Mouse (Mus musculus) right cerebral cortex, postnatal 25 days (tissue): ENCODE data around the gene Pip4k2a.

Experiments used
- DNase-seq: peaks from one replicate; pipeline ENCODE4 v3.0.0; 2022

The Pip4k2a gene

DNA sequence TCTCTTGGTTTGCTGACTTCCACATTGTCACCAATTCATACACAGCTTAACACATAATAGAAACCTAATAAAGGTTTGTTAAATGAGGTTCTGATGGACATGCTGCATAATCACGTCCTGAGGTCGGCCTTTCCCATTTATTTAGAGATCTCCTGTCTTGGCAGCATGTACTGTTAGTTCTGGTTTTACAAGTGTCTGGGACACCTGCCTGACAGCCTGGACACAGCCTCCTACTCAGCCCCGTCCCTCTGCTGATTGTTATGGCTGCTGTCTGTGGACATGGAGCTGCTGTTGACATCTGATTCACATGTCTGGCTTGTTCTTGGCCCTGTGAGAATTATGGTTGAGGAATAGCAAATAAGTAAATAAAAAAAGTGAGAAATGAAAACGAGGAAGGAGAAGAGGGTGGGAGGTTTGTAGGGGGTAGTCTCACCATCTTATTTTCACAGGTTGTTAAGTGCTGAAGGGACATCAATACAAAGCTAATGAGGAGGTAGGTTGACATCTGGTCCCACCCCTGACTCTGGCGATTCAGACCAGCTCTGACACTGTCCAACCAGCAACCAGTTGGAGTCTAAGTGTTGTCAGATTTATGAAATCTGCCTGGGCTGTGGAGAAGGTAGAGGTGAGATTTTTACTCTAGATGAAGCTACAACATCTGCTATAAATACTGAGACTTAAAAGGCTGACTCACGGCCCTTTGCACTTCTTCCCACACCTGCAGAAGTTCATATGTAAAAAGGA lies 166.7 kb downstream of the Pip4k2a start:
- no peak for DNase-seq

- DNase-seq = no peak
Measured at GRCm38 (mm10) chr2:18822711-18823110, 175.2 kb downstream of the Pip4k2a start.

DNA sequence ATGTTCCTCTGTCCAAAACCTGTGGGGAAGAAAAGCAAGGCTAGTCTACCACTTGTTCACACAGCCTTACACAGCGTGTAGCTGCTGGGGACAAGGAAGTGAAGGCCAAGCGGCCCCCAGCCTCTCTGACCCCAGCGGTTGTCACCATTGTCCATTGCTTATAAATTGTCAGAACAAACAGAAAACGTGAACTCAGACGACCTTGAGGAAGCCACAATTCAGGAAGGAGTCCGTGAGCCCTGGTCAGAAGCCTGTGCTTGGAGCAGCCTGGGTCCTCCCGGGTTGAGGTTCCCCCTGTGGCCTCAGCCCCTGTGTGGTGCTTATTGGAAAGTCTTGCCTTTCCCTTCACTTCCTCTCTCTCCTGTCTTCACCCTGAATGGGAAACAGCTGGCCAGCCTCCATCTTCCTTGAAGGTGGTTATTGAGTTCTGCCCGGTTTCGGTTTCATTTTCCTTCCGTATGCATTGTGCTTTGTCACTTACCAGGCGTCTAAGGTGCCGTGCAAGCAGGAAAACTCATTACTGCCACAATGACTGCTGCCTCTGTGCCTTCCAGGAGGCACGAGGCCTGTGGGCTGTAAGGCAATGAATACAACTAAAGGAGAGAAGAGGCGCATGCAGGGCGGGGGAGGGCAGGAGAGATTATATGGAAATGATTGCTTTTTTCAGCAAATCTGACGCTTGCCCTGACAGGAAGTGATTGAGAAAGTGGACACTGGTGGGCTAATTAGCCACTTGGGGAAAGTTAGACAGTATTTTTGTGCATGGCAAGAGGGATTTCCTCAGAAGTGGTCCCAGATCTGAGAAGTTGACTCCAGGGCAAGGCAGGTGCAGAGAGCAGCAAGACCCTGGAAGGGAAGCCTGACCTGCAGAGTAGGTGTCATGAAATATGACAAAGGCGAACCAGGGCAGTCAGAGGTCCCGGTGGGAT lies 176.2 kb downstream of the Pip4k2a start:
- no peak for DNase-seq

- DNase-seq = no peak
Measured at GRCm38 (mm10) chr2:18819520-18819919, 178.4 kb downstream of the Pip4k2a start.

DNA sequence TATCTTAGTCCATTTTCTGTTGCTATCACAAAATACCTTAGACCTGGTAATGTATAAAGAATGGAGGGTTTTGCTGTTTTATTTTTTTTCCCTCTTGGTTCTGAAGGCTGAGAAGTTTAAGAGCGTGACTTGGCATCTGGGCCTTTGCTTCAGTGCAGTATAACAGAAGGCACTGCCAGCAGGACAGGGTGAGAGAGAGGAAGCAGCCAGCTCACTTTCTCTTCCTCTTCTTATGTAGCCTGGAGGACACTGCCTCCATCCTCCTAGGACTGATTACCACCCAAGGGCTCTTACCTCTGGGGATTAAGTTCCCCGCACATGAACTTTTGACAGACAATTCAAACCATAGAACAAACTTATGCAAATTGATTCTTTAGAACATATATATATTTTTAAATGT lies 181.9 kb downstream of the Pip4k2a start:
- DNase-seq = no peak

GRCm38 (mm10) chr2:18815336-18815965 lies 182.5 kb downstream of the Pip4k2a start:
- no peak for DNase-seq

- DNase-seq = no peak
Measured at GRCm38 (mm10) chr2:18814447-18814804, 183.5 kb downstream of the Pip4k2a start.

DNA sequence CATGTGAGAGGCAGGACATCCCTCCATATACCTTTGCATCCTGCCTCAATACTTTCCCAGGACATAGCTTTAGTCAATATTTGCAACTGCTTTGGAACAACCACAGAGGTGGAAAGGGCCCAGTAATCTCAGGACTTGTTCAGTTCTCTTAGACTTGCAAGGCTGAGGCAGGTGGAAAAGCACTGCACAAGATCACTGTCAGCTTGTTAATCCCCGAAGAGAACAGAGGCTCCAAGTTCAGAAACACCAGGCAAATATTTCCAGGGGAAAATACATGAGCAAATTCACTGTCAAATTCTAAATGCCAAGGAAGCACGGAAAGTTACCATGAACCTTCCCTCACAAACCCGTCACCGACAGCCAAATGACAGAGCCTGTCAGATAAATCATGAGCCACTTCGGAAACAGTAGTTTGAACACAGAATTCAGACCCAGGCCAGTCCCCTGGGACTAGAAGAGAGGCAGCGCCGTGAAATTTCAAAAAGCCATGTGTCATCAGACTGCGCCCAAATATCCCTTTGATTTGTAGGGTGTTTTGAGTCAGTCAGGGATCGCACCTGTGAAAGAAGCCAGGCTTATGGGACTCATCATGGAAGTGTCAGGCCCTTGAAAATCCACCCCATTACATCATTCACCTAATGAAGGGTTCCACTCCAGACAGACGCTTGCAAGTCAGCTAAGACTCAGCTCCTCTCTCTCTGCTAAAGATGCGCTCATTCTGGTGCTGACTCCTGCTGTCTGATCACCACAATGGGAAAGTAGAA lies 184.1 kb downstream of the Pip4k2a start:
- DNase-seq = no peak

- no peak for DNase-seq
Measured at GRCm38 (mm10) chr2:18807961-18808360, 190.0 kb downstream of the Pip4k2a start.

GRCm38 (mm10) chr2:18801281-18801862 lies 196.6 kb downstream of the Pip4k2a start:
- no peak for DNase-seq

- DNase-seq = peak; percentile 23
Measured at GRCm38 (mm10) chr2:18800646-18801251, 197.2 kb downstream of the Pip4k2a start.

GRCm38 (mm10) chr2:18799966-18800645 lies 197.8 kb downstream of the Pip4k2a start:
- DNase-seq = peak; percentile 82

GRCm38 (mm10) chr2:18799265-18799965 lies 198.5 kb downstream of the Pip4k2a start:
- DNase-seq = no peak

DNA sequence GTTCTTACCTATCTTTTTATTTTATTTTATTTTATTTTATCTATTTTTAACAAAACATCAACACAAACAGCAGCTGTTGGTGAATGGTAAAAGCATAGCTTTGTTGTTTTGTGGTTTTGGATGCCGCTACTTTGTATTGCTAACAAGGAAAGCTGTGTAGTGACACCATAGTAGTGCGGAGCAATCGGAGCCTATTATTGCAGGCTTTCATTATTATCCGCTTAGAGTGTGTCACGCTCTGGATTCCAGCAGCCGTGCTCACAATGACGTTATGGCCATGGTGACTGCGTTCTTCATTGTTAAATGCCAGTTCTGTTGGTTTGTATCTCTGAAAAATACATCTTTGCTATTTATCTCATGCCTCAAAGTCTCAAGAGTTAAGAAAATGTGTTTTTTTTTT lies 200.2 kb downstream of the Pip4k2a start:
- DNase-seq = no peak

- no peak for DNase-seq
Measured at GRCm38 (mm10) chr2:18794261-18794660, 203.7 kb downstream of the Pip4k2a start.
